Mouse (Mus musculus) A20 (cell line): ENCODE measurements around the gene Clpp.

ENCODE experiments used
- DNase-seq: peaks from one replicate; pipeline ENCODE4 v3.0.0-alpha.2; 2011; ENCODE audit warnings: low read depth, low spot score

The Clpp gene

GRCm38 (mm10) chr17:57030931-57031660, 41.0 kb downstream of the Clpp start, which contains the start of gene Khsrp:
Gene Khsrp (minus strand): TSS chr17:57031522.
- peak; percentile 51 for DNase-seq

GRCm38 (mm10) chr17:57031661-57032420, 41.7 kb downstream of the Clpp start:
- peak; percentile 100 for DNase-seq

GRCm38 (mm10) chr17:57032854-57033253, 42.7 kb downstream of the Clpp start:
- DNase-seq, result peak; percentile 62

- no peak for DNase-seq
Measured at GRCm38 (mm10) chr17:57038978-57039377, 48.9 kb downstream of the Clpp start.

GRCm38 (mm10) chr17:57041554-57041953, 51.4 kb downstream of the Clpp start, which contains the start of gene Slc25a41:
Gene Slc25a41 (minus strand): TSS chr17:57041654.
- no peak for DNase-seq
